Mouse (Mus musculus) frontal cortex, adult (tissue): Measurements from ENCODE around the gene Flvcr1.

ENCODE experiments used
- ATAC-seq: cut with Nextera tagmentation; 2 replicates; pipeline ENCODE4 v1.9.2; 2017; ENCODE audit warnings: mild to moderate bottlenecking, moderate library complexity, mixed read lengths; ENCODE audit not compliant: low TSS enrichment

Flvcr1 gene

GRCm38 (mm10) chr1:191026021-191026713, at the start of gene Flvcr1:
Gene Flvcr1 (minus strand): TSS chr1:191026158.
- peak; percentile 97 for ATAC-seq

- peak; percentile 84 for ATAC-seq
Measured at GRCm38 (mm10) chr1:191075199-191075883, 49.4 kb upstream of the Flvcr1 start.

GRCm38 (mm10) chr1:191073486-191073885, 47.5 kb upstream of the Flvcr1 start:
- no peak for ATAC-seq

GRCm38 (mm10) chr1:191073001-191073400, 47.0 kb upstream of the Flvcr1 start:
- ATAC-seq: 0 out of 2 replicates have a peak, but pooled peaks have one; percentile 16

- ATAC-seq: no peak
Measured at GRCm38 (mm10) chr1:191072329-191072913, 46.5 kb upstream of the Flvcr1 start.

- ATAC-seq: no peak
Measured at GRCm38 (mm10) chr1:191071613-191072012, 45.7 kb upstream of the Flvcr1 start.

GRCm38 (mm10) chr1:191070259-191070658, 44.3 kb upstream of the Flvcr1 start:
- ATAC-seq: no peak

- no peak for ATAC-seq
Measured at GRCm38 (mm10) chr1:191068377-191068776, 42.4 kb upstream of the Flvcr1 start.

GRCm38 (mm10) chr1:191065188-191065587, 39.2 kb upstream of the Flvcr1 start:
- no peak for ATAC-seq

GRCm38 (mm10) chr1:191064535-191064934, 38.6 kb upstream of the Flvcr1 start:
- no peak for ATAC-seq

GRCm38 (mm10) chr1:191063700-191064099, 37.7 kb upstream of the Flvcr1 start:
- no peak for ATAC-seq

- ATAC-seq: peak; percentile 96
Measured at GRCm38 (mm10) chr1:191062781-191063485, 37.0 kb upstream of the Flvcr1 start, which contains the start of the genes Tatdn3 and Nsl1. Gene Tatdn3 (minus strand): TSS chr1:191062932. Gene Nsl1 (plus strand): TSS chr1:191063012.

- ATAC-seq: peak; percentile 69
Measured at GRCm38 (mm10) chr1:191062241-191062780, 36.4 kb upstream of the Flvcr1 start.

GRCm38 (mm10) chr1:191057461-191057860, 31.5 kb upstream of the Flvcr1 start:
- ATAC-seq: no peak

GRCm38 (mm10) chr1:191055533-191055873, 29.5 kb upstream of the Flvcr1 start:
- no peak for ATAC-seq

- ATAC-seq: no peak
Measured at GRCm38 (mm10) chr1:191054870-191055532, 29.0 kb upstream of the Flvcr1 start.

- ATAC-seq: no peak
Measured at GRCm38 (mm10) chr1:191053555-191053954, 27.6 kb upstream of the Flvcr1 start.

GRCm38 (mm10) chr1:191046231-191046824, 20.4 kb upstream of the Flvcr1 start:
- no peak for ATAC-seq

GRCm38 (mm10) chr1:191045264-191045663, 19.3 kb upstream of the Flvcr1 start:
- no peak for ATAC-seq

- ATAC-seq: no peak
Measured at GRCm38 (mm10) chr1:191042688-191043087, 16.7 kb upstream of the Flvcr1 start.

- no peak for ATAC-seq
Measured at GRCm38 (mm10) chr1:191042106-191042505, 16.1 kb upstream of the Flvcr1 start.
